Mouse (Mus musculus) liver, adult 2 months (tissue): Measurements from ENCODE around the gene Canx. TPM values are rescaled to one million over a fixed set of nuclear protein-coding genes. Genes with fewer than 3 reads are reported as not detected.

Source experiments
- DNase-seq: peaks from one replicate; pipeline ENCODE4 v3.0.0-alpha.2; 2011; ENCODE audit warnings: low read depth, low spot score; ENCODE audit errors: extremely low read depth
- H3K27ac ChIP-seq: fragments of 200-500 bp; replicated peaks from 2 replicates; pipeline ENCODE4 v1.5.1; 2012; ENCODE audit warnings: low read depth, mild to moderate bottlenecking, control low read depth, inconsistent platforms, low read length; ENCODE audit not compliant: insufficient read depth
- H3K27me3 ChIP-seq: fragments of 200-500 bp; 2 replicates; pipeline ENCODE4 v1.6.1; 2012; ENCODE audit warnings: mild to moderate bottlenecking, moderate library complexity, low read length, inconsistent platforms; ENCODE audit not compliant: control insufficient read depth, insufficient read depth
- H3K36me3 ChIP-seq: fragments of 200-500 bp; 2 replicates; pipeline ENCODE4 v1.6.1; 2012; ENCODE audit warnings: low read length, inconsistent platforms; ENCODE audit not compliant: control insufficient read depth, insufficient read depth
- H3K4me1 ChIP-seq: fragments of 200-500 bp; 2 replicates; pipeline ENCODE4 v1.6.1; 2011; ENCODE audit warnings: low read length; ENCODE audit not compliant: control insufficient read depth, insufficient read depth
- H3K4me3 ChIP-seq: fragments of 200-500 bp; 2 replicates; pipeline ENCODE4 v1.5.1; 2011; ENCODE audit warnings: low read depth, mild to moderate bottlenecking, control low read depth, low read length, moderate library complexity; ENCODE audit not compliant: insufficient read depth
- H3K79me2 ChIP-seq: fragments of 200-500 bp; 2 replicates; pipeline ENCODE4 v1.6.1; 2012; ENCODE audit warnings: inconsistent platforms, mild to moderate bottlenecking, low read length, moderate library complexity; ENCODE audit not compliant: control insufficient read depth, insufficient read depth
- H3K9ac ChIP-seq: fragments of 200-500 bp; 2 replicates; pipeline ENCODE4 v1.6.1; 2012; ENCODE audit warnings: low read depth, mild to moderate bottlenecking, control low read depth, inconsistent platforms, low read length
- CTCF ChIP-seq: fragments of 200-500 bp; IDR thresholded peaks from 2 replicates; pipeline ENCODE4 v1.5.1; 2011; ENCODE audit warnings: low read depth, low read length, control low read depth
- POLR2A ChIP-seq: fragments of 200-500 bp; IDR thresholded peaks from 2 replicates; pipeline ENCODE4 v1.6.1; 2011; ENCODE audit warnings: low read length, control low read depth; ENCODE audit not compliant: insufficient read depth; ENCODE audit errors: extremely low read depth
- WGBS: fragments of 180-500 bp; shearing (Covaris S2); methylation state at CpG from one replicate; pipeline ENCODE4 v1.1.7; 2018; 5-methylcytosine and 5-hydroxymethylcytosine counted together
- polyA plus RNA-seq: library from polyadenylated mRNA; depleted of rRNA; stranded (reverse); fragments of >200 nt; gene quantifications from 2 replicates; pipeline ENCODE4 v1.2.3, GENCODE M21; 2012; rRNA removed
- total RNA-seq: library from RNA; depleted of rRNA; stranded (reverse); fragments of >200 nt; gene quantifications from 2 replicates; pipeline ENCODE4 v1.2.3, GENCODE M21; 2014; rRNA removed

Gene Canx
- total RNA-seq = 315 and 350 TPM in 2 replicates
- 58.2 and 73.8 TPM in 2 replicates for polyA plus RNA-seq

DNA sequence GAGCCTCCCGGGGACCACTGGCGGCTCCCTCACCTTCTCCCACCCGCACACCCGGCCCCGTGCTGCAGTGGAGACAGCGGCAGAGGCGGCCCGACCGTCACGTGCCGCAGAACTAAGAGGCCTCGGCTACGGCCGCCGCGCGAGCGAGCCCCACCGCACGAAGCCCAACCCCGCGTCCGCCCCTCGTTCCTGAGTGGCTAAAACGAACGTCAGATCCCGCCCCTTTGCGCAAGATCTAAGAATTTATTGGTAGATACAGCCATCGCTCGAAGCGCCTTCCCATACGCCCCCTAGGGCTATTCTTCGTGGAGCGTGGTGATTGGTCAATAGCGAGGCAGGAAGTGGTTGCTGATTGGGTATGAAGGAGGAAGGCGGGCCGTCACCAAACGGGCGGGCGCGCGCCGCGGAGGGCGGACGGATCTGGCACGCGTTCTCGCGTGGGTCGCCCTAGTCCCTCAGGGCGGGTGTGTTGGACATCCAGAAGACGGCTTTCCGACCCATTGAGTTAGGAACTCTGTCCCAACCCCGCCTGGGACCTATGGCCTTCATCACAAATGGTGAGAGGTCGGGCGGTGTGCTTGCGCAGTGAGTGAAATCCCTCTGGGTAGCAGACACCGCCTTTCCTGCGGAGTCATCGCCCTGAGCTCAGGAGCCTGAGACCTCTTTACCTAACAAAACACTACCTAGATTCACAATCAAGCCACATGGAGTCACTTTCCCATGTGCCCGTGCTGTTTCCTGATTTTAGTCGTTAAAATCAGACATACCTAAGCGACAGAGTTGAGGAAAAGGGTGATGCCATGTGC is at the start of gene Canx:
TSS of gene Canx (minus strand) at position 178 of the 806 bp plus-strand sequence.
- Histone ChIP-seq H3K36me3 (no peaks in the 10 kb centered on the region), H3K4me1 (peaks cover 10% of the 10 kb centered on the region; the same call in 1 of the 2 replicates), H3K4me3 (peak within 1 kb of the TSS; percentile 80), H3K9ac (peak within 1 kb of the TSS; percentile 93), H3K27ac (peak within 1 kb of the TSS; percentile 79), H3K27me3 (no peaks in the 10 kb centered on the region), H3K79me2 (peaks cover 20% of the 10 kb centered on the region; the same call in 1 of the 2 replicates)
- WGBS = under 1% methylated on average over 64 of the region's 64 CpGs
- TF ChIP-seq CTCF (no peak), POLR2A (peak; percentile 72)
- peak; percentile 98 for DNase-seq

DNA sequence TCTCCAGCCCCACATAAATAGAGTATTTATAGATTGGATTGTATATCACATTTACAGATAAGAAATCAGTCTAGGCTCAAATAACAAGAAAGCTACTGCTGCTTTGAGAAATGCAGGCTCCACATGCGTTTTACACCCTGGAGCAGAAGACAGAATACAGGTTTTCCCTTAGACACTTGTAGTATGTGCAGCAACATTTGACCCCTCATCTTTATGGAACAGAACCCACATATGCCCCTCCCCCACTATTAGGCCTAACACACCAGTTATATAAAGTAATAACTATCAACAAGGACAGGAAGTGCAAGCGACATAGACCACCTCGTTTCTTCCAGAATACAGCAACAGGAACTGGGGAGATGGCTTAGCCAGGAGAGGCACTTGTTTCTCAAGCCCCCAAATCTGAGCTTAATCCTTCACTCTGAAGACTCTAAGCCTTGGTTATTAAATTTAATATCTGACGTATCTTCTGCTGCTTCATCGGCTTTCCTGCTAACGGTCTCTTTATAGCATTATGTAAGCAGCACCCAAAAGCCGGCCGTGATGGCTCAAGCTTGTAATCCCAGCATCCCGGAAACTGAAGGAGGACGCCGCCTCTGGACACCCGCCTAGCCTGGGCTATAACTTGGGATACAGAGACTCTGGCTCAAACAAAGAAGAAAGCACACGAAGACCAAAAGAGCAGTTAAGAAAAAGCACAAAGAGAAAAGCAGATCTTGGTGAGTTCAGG is 49.0 kb upstream of the Canx start:
- H3K27me3 ChIP-seq = no peaks in the 10 kb centered on the region
- peaks cover 8% of the 10 kb centered on the region for H3K36me3 ChIP-seq
- TF ChIP-seq CTCF = no peak
- no peak for TF ChIP-seq POLR2A
- H3K4me3 ChIP-seq = no peak overlapping the region
- H3K9ac ChIP-seq = no peak overlapping the region
- H3K27ac ChIP-seq = no peak overlapping the region
- 94% methylated on average over 13 of the region's 13 CpGs for WGBS
- DNase-seq = no peak
- peaks cover 2% of the 10 kb centered on the region; the same call in 1 of the 2 replicates for H3K79me2 ChIP-seq
- peaks cover 10% of the 10 kb centered on the region for H3K4me1 ChIP-seq

DNA sequence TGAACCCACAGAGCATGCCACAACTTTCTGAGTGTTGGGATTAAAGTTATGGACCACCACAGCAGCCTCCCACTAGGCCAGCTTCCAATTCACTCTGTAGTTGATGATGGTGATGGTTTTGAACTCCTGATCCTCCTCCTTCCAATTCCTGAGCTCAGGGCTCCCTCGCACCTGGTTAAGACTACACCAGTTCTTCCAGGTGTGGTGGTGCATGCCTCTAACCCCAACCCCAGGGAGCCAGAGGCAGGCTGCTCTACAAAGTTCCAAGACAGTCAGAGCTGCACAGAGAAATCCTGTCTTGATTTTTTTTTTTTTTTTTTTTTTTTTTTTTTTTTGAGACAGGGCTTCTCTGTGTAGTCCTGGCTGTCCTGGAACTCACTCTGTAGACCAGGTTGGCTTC is 48.1 kb upstream of the Canx start:
- no peak for DNase-seq
- Histone ChIP-seq H3K27ac (no peak overlapping the region), H3K9ac (no peak overlapping the region), H3K36me3 (peaks cover under 1% of the 10 kb centered on the region; the same call in 1 of the 2 replicates), H3K27me3 (no peaks in the 10 kb centered on the region), H3K4me1 (peaks cover 6% of the 10 kb centered on the region), H3K79me2 (no peaks in the 10 kb centered on the region; the same call in 1 of the 2 replicates), H3K4me3 (no peak overlapping the region)
- TF ChIP-seq CTCF (no peak), POLR2A (no peak)
- 100% methylated on average over 1 of the region's 1 CpGs for WGBS

DNA sequence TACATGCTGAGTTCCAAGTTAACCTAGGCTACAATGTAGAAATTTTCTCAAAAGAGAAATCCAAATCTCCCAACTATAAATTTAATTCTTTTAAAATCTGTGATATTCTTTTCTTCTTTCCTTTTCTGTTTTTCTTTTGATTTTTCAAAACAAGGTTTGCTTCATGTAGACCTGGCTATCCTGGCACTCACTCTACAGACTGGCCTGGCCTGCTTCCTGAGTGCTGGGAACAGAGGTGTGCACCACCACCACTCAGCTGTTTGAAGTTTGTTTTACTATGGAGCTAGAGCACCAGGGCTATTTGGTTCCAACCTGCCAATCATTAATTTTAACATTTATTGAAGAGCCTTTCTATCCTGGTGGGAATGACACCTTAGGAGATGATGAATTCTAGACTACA is 47.6 kb upstream of the Canx start:
- TF ChIP-seq POLR2A (no peak), CTCF (no peak)
- no peak overlapping the region for H3K9ac ChIP-seq
- no peaks in the 10 kb centered on the region for H3K27me3 ChIP-seq
- no peak overlapping the region for H3K4me3 ChIP-seq
- H3K27ac ChIP-seq = no peak overlapping the region
- no peaks in the 10 kb centered on the region for H3K36me3 ChIP-seq
- peaks cover 5% of the 10 kb centered on the region; the same call in 1 of the 2 replicates for H3K4me1 ChIP-seq
- H3K79me2 ChIP-seq = no peaks in the 10 kb centered on the region
- DNase-seq = no peak

DNA sequence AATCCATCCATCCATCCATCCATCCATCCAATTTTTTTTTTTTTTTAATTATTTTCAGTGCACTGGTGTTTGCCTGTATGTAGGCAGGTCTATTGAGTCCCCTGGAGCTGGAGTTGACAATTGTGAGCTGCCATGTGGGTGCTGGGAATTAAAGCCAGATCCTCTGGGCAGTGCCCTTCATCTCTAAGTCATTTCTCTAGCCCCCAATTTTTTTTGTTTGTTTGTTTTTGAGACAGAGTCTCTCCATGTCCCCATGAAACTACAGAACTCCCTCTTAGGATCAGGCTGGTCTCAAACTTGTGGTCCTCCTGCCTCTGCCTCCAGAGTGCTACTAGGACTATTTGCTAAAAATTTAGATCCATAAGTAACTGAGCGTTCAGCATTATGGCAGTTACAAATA is 46.4 kb upstream of the Canx start:
- Histone ChIP-seq H3K79me2 (no peaks in the 10 kb centered on the region), H3K4me1 (peaks cover 5% of the 10 kb centered on the region; the same call in 1 of the 2 replicates), H3K27ac (no peak overlapping the region), H3K4me3 (no peak overlapping the region), H3K9ac (no peak overlapping the region), H3K36me3 (no peaks in the 10 kb centered on the region), H3K27me3 (no peaks in the 10 kb centered on the region)
- no peak for TF ChIP-seq POLR2A
- TF ChIP-seq CTCF = no peak
- 96% methylated on average over 1 of the region's 1 CpGs for WGBS
- DNase-seq = no peak
